Mouse (Mus musculus): ENCODE data around the gene E330021D16Rik.

The E330021D16Rik gene

DNA sequence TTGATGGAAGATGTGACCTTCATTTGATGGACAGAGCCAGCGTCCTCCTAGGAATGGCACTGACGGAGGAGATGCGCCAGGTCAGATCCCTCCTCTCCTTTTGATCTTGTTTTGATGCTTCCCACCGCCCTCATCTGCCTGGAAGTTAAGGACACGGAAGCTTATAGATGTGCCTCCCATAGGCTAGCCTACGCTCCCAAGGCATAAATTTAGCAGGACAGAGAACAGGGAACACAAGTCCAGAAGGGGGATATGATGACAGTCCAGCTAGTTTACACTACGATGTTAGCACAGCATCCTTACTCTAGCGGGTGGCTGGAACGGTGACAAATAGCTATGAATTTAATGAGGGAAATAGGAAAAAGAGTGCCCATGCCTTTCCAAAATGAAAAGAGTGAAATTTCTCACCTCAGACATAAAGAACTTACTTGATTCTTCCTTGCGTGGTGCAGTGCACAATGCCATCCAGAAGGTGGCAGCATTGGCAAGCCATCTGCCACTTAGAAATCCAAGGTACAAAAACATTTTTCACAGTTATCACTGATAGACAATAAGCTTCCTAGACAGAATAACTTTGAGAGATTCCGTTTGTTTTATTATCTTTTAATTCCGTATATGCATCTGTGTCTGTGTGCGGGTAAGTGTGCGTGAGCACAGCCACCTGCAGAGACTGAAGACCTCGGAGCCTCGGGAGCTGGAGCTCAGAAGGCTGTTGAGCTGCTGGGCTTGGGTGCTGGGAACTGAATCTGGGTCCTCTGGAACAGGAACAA, 6.9 kb upstream of the E330021D16Rik start:
- peak; percentile 58 for DNase-seq (ENCODE audit: extremely low spot score, low spot score)

DNA sequence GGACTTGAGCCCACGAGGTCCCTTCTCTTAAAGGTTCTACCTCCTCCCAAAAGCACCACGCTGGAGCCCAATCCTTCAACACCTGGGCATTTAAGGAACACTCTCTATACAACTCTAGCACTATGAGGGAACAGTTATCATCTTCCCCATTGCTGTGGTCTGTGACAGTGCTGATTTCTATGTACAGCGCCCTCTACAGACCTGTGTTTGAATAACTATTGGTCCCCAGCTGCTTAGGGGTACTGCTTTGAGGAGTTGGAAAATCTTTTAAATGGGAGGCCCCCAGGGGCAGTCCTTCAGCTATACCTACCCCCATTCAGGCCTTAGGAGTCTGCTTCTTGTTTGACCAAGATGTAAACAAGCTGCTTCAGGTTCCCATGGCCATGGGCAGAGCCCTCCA, 5.7 kb upstream of the E330021D16Rik start:
- DNase-seq (ENCODE audit: extremely low spot score, low spot score) = peak; percentile 12

DNA sequence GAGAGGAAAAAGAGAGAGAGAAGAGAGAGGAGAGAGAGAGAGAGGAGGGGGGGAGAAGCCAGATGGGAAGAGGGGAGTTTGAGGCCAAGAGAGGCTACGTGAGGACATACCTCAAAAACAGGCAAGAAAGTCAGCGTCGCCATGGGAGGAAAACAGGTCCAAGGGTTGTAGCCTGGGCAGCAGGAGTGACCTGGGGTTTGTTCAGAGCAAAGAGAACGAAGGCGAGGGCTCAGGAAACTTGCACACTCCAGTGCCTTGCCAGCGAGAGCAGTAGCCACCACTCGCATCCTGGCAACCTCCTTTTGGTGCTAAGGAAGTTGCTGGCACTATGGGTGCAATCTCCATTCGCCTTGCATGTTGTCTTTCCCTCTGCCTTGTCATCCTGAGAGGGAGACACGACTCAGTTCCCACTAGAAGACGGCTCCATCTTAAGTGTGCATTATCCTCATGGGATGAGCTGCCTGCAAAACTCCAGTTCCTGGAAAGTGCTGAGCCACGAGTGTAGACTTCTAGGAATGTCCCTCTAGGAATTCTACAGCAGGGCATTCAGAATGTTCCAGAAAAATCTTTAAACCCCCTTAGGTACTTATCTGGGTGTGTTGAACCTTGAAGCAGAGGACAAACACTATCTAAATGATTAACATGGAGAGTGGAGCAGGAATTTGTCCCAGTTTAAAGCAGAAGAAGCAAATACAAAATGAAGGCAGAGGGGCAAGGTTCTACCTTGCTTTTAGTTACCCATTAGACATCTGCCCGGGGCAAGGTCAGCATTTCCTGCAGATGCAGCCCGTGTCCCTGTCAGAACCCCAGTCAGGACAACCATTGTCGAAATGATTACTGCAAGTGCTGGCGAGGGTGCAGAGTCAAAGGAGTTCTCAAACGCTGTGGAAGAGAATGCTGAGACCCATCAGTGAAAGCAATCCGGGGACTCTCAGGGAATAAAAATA, 3.8 kb upstream of the E330021D16Rik start:
- peak; percentile 8 for DNase-seq (ENCODE audit: extremely low spot score, low spot score)

DNA sequence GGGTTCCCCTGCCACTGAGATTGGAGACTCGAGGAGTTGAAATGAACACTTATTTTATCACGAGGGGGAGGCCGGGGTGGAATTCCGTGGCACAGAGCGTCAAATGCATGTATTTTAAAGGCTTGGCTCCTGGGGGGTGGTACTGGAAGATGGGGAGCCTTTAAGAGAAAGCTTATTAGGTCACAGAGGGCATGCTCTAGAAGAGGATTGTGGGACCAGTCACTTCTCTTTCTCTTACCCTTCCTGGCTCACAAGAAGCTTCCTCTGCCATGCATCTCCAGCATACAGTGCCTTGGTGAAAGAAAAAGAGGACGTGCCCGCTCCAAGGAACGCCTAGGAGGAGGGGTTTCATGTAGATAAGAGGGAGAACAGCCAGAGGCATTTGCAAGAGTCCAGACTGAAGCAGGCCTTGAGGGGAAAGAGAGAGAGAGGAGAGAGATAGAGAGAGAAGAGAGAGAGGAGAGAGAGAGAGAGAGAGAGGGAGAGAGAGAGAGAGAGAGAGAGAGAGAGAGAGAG, 3.0 kb upstream of the E330021D16Rik start:
- DNase-seq (ENCODE audit: extremely low spot score, low spot score) = no peak

DNA sequence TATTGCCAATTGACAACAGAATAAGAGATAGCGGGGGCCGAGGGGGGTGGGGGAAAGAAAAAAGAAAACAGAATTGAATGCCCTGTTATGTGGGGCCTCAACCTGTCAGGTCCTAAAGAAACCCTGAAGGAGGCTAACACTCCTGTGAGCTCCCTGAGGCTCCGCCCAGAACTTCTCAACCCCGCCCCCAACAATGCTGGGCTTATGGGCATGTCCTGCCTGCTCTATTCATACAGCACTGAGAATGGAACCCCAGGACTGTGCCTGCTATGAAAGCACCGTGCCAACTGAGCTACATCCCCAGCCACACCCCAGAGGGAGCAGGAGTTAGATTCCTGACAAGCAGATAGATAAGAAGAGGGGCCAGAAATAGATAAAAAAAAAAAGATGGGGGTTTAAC, 2.5 kb upstream of the E330021D16Rik start:
- DNase-seq (ENCODE audit: extremely low spot score, low spot score) = no peak

DNA sequence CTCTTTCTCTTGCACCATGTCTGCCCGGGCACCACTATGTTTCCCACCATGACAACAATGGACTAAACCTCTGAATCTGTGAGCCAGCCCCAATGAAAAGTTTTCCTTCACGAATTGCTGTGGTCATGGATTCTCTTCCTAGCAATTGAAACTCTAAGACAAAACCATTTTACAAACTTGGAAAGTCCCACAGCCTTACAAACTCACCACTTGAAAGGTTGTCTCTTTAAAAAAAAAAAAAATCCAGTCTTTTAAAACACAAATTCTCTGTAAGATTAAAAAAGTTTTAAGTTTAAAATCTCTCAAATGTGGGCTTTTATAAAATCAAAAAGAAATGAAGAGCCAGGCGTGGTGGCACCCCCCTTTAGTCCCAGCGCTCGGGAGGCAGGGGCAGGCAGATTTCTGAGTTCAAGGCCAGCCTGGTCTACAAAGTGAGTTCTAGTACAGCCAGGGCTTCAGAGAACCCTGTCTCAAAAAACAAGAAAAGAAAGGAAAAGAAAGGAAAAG, 1.5 kb downstream of the E330021D16Rik start:
- no peak for DNase-seq (ENCODE audit: extremely low spot score, low spot score)

DNA sequence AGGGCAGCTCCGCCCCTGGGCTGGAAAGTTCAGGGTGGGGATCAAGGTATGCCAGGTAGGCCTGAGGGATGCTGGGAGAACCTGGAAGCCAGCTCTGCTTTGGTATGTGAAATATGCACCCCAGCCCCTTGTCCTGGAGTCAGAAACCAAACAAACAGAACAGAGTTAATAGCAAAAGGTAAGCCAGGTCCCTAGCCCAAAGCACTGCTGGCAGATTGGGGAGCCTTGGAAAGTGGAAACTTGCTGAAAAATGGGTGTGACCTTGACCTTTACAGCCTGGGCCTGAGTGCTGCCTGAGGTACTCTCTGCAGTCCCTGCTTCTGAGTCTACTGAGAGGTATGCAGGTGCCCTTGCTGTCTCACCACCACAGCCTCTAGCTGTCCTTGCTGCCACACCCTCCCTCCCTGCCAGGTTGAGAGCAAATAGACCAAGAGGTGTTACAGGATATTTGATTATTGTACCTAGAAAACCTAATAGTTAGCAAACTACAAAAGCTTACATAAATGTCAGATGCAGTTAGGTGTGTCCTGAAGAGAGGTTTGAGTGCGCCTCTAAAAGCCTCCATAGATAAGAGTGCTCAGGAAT, 7.7 kb downstream of the E330021D16Rik start:
- no peak for DNase-seq (ENCODE audit: extremely low spot score, low spot score)

DNA sequence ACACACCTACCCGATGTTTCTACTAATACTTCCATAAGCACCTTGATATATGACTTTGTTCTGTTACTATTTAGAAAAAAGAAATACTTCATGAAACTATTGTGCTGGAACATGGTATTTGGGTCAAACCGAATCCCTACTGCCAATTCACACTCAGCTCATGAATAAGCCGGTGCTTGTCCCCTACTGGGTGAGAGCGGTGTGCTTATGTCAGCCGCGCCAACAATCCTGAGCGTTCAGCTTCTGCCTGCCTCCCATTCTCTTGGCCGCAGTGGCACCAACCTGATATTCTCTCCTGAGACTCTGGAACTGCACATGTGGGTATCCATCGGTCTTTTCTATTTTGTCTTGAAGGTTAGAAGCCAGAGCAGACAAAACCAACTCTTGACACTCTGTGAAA, 18.5 kb downstream of the E330021D16Rik start:
- DNase-seq (ENCODE audit: extremely low spot score, low spot score) = no peak

DNA sequence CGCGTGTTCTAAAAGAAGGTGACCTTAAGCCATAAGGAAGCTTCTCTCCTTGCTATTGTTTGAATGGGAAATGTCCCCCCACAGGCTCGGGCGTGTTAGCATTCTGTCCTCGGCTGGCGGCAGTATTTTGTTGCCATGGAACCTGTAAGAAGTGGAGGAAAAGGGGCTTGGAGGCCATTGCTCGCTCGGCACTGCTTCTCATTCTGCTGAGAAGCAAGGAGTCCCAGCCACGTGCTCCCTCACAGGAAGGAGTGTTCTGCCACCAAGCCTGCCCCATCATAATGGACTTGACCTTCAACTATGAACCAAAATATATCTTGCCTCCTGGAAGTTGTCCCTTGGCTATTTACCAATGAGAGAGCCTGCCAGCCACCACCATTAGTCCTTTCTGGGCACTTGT, 25.1 kb downstream of the E330021D16Rik start:
- no peak for DNase-seq (ENCODE audit: extremely low spot score, low spot score)

DNA sequence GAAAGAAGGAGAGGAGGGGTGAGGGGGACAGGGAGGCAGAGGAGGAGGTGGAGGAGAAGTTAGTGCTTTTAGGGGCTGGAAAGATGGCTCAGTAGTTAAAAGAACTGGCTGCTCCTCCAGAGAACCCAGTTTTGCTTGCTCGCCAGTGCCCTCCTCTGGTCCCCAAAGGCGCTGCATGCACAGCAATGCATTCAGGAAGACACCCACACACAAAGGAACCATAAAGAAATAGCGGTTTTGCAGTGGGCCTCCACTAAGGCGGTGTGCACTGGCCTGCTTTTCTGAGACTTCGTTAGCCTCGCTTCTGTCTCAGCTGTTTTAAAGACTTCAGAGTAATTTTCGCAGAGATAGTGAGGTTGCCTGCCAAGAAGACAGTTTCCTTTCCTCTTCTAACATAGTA, 30.1 kb downstream of the E330021D16Rik start:
- no peak for DNase-seq (ENCODE audit: extremely low spot score, low spot score)

DNA sequence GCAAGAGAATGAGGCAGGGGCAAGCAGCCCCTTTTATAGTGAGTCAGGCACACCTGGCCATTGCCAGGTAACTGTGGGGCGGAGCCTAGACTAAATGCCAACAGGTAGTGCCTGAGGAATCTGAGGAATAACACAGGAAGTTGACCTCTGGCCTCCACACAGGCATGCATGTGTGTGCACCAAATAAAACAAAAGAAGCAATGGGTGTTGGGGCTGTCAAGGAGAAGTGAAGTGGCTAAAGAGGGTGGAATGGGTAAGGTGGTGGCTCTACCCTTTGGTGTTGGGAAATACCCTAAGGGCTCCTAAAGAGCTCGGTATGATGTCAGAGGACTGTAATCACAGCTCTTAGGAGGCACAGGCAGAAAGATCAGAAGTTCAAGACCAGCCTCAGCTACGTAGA, 32.2 kb downstream of the E330021D16Rik start:
- no peak for DNase-seq (ENCODE audit: extremely low spot score, low spot score)

DNA sequence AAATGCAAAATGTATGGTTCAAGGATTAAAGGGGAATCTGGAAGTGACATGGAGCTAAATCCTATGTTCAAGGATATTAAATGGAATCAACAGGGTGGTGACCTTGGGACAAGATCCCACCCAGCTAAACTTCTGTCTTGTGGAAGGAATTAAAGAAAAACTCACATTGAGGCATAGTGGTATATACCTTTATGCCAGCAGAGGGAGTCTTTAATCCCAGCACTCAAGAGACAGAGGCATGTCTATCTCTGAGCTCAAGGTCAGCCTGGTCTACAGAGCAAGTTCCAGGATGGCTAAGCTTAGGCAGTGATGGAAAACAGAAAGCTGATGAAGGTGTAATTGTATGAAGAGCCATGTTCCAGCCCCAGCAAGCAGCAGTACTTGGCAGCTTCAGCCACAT, 39.3 kb downstream of the E330021D16Rik start:
- no peak for DNase-seq (ENCODE audit: extremely low spot score, low spot score)

DNA sequence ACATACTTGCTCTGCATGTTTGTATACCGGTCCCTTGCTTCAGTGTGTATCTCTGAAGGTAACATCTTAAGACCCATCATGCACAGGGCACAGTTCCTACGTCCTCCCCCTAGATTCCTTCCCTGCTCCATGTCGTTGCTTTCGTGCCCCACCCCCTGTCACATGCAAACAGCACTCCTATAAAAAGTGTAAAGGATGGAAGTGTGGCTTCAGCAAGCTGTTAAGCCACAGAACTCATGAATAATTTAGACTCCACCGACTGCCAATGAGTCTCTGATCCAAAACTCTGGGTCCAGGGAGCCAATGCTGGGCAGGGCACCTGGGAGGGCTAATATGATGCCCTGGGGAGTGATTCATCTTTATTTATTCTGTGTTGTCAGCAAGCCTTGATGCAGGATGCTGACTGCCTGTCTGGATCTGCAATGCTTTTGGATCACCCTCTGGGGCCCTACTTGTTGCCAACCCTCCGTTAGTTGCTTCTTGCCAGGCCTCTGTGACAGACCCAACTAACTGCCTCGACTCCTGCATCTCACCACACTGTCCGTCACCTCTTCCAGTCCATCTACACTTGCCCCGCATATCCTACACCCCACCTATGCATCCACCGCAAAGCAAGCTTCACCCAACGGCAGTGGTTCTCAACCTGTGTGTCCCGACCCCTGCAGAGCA, 50.8 kb downstream of the E330021D16Rik start:
- DNase-seq (ENCODE audit: extremely low spot score, low spot score) = no peak

DNA sequence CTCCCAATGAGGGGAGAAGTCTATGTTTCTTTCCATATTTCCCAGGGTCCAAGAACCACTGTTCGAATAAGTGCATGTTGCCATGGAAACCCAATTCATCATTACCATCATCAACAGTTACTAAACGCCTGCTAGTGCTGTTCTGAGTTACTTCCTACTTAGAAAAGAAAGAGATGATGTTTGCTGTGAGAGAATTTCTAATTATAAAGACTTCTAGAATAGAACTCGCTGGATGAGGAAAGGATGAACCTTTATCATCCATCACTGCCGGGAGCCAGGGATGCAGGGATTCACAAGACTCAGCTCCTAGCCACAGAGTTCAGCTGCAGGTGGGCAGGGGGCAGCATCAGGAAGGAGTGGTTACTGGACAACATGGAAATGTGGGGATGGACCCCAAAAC, 51.4 kb downstream of the E330021D16Rik start:
- DNase-seq (ENCODE audit: extremely low spot score, low spot score) = no peak

DNA sequence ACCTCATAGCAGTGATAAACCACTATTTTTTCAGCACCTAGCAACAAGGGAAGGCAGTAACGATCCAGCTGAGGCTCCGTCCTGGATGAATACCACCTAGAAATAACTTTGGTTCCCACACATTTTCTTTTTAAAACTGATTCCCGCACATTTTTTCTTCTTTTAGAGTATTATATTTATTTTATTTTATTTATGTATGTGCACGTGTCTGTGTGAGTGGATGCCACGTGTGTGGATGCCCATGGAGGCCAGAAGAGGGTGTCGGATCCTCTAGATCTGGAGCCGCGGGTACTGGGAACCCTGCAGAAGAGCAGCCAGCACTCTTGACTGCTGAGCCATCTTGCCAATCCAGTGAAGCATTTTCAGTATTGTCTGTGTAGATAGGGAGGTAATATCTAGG, 52.1 kb downstream of the E330021D16Rik start:
- no peak for DNase-seq (ENCODE audit: extremely low spot score, low spot score)

DNA sequence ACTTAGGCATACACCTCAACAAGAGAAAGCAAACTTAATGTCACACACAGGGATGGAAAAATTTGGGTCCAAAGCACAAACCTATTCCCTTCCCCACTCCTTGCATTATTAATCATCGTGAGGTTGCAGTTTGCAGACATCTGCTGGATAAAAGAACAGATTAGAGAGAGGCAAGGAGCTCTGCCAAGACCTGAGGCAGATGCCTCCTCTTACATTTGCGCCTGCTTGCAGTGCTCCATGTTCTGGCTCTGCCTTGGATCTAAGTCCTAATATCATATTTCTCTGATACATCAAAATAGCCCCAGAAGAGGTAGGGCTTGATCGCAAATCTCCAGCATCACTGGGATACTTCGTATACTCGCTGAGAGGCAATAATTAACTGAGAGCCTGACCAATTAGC, 56.9 kb downstream of the E330021D16Rik start:
- no peak for DNase-seq (ENCODE audit: extremely low spot score, low spot score)

DNA sequence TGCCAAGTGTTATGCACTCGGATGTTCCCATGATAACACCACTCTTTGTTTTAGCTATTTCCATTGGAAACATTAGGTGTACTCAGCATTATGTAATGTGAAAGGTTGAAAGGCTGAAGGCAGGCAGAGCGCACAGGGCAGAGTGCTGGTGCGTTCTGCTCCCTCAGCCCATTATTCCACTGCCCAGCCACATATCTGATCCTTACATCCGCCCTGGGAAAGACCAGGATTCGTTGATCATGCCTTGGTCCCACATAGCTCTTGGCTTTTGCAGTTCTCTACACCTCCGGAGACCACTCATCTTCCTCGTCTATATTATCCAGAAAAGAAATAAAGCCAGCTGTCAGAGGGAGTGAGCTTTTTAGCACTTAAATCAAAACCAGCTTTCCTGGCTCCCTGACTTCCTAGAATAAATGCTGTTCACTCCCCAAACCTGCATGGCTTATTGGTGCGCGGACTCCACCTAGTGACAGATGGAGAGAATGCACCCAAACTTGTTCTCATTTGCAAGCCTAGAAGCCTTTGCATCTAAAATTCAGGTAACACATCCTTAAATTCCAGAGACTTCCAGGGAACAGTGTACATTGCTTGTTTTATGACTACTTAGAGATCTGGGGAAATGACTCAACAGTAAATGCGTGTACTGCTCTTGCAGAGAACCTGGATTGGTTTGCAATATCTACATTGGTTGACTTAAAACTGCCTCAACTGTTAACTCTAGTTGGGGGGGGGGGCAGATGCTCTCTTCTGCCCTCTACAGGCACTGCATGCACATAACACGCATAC, 61.8 kb downstream of the E330021D16Rik start:
- peak; percentile 67 for DNase-seq (ENCODE audit: extremely low spot score, low spot score)

All from neural tube, embryonic 10.5 days (tissue).